Mouse (Mus musculus): ENCODE data around the gene Plek.

GRCm38 (mm10) chr11:17000353-17001334 lies 51.5 kb downstream of the Plek start:
- no peak for TF ChIP-seq GATA1 (IDR thresholded peaks at IDR 0.05; ENCODE audit: borderline replicate concordance, low read length)
- peak; percentile 56; the same call in 1 of the 2 replicates for TF ChIP-seq FLI1 (IDR thresholded peaks at IDR 0.05; ENCODE audit: low read length)

Data from megakaryocyte, embryonic 14.5 days (primary cell).